Mouse (Mus musculus) ES-E14 (cell line): Measurements from ENCODE around the gene Adgre1. TPM values are rescaled to one million over a fixed set of nuclear protein-coding genes. Genes with fewer than 3 reads are reported as not detected.

ENCODE experiments used
- DNase-seq: peaks from one replicate; pipeline ENCODE4 v3.0.0-alpha.2; 2013; ENCODE audit warnings: low read depth, low spot score
- H3K27ac ChIP-seq: 2 replicates; pipeline ENCODE4 v1.5.1; 2012; ENCODE audit warnings: low read depth, mild to moderate bottlenecking, low read length, moderate library complexity, mixed read lengths; ENCODE audit not compliant: poor library complexity, insufficient read depth, severe bottlenecking
- H3K36me3 ChIP-seq: 2 replicates; pipeline ENCODE4 v1.6.1; 2012; ENCODE audit warnings: mild to moderate bottlenecking, low read length, moderate library complexity, mixed read lengths; ENCODE audit not compliant: control insufficient read depth, poor library complexity, insufficient read depth, severe bottlenecking
- H3K4me1 ChIP-seq, 2 experiments: fragments of 150-350 bp in 1 of 2; sonication (generic) in 1 of 2; 2 replicates each; pipeline ENCODE4 v1.6.1; 2012; ENCODE audit warnings: low read length in 2 of 2, mild to moderate bottlenecking in 1 of 2, mixed read lengths in 1 of 2; ENCODE audit not compliant: control insufficient read depth in 2 of 2, insufficient read depth in 2 of 2, poor library complexity in 1 of 2
- H3K4me3 ChIP-seq, 2 experiments: fragments of 150-350 bp in 1 of 2; sonication (generic) in 1 of 2; 2 replicates each; pipeline ENCODE4 v1.5.1; 2012; ENCODE audit warnings: low read length in 2 of 2, low read depth in 1 of 2, mild to moderate bottlenecking in 1 of 2, mixed read lengths in 1 of 2; ENCODE audit not compliant: insufficient read depth in 1 of 2, poor library complexity in 1 of 2, severe bottlenecking in 1 of 2
- H3K9ac ChIP-seq: 2 replicates; pipeline ENCODE4 v1.6.1; 2012; ENCODE audit warnings: low read depth, mild to moderate bottlenecking, low read length, mixed read lengths; ENCODE audit not compliant: poor library complexity, insufficient read depth, severe bottlenecking
- H3K9me3 ChIP-seq: fragments of 150-350 bp; sonication (generic); 2 replicates; pipeline ENCODE4 v1.6.1; 2012; ENCODE audit warnings: low read depth, mild to moderate bottlenecking, low read length; ENCODE audit not compliant: control insufficient read depth, insufficient read depth
- CHD2 ChIP-seq: IDR thresholded peaks from 2 replicates; pipeline ENCODE4 v1.6.1; 2014; ENCODE audit warnings: mild to moderate bottlenecking, low read depth, low read length, inconsistent platforms
- HCFC1 ChIP-seq: IDR thresholded peaks from 2 replicates; pipeline ENCODE4 v1.6.1; 2012; ENCODE audit warnings: low read length, inconsistent platforms, borderline replicate concordance; ENCODE audit not compliant: insufficient read depth
- MAFK ChIP-seq: IDR thresholded peaks from 2 replicates; pipeline ENCODE4 v1.6.1; 2014; ENCODE audit warnings: mild to moderate bottlenecking, low read depth, low read length, inconsistent platforms; ENCODE audit not compliant: insufficient read depth
- ZC3H11A ChIP-seq: IDR thresholded peaks from 2 replicates; pipeline ENCODE4 v1.6.1; 2012; ENCODE audit warnings: low read depth, mild to moderate bottlenecking, inconsistent platforms, low read length, borderline replicate concordance
- ZNF384 ChIP-seq: IDR thresholded peaks from 2 replicates; pipeline ENCODE4 v1.6.1; 2012; ENCODE audit warnings: low read depth, low read length, inconsistent platforms
- in situ Hi-C, 2 experiments: fragments of 600-800 bp; cut with MboI; formaldehyde crosslinking; loops; one replicate each; pipeline ENCODE4 v1.15.1; 2025; ENCODE audit warnings: low sequenced_read_pairs in 2 of 2, inconsistent platforms in 1 of 2; ENCODE audit not compliant: unreplicated experiment in 2 of 2
- total RNA-seq: library from RNA; depleted of rRNA; stranded (reverse); fragments of 300-350 nt; gene quantifications from 2 replicates; pipeline ENCODE4 v1.2.3, GENCODE M21; 2012; rRNA removed

Gene Adgre1
- total RNA-seq, 1 experiment, result 0.22 TPM

GRCm38 (mm10) chr17:57351107-57351506 is 7.4 kb upstream of the Adgre1 start:
- Histone ChIP-seq H3K9me3 (no peaks in the 10 kb centered on the region), H3K4me1 (no peaks in the 10 kb centered on the region), H3K4me3 (no peak overlapping the region), H3K9ac (no peak overlapping the region), H3K36me3 (no peaks in the 10 kb centered on the region), H3K27ac (no peak overlapping the region)
- TF ChIP-seq ZC3H11A, result no peak
- no peak for TF ChIP-seq ZNF384
- TF ChIP-seq MAFK, result no peak
- no peak for TF ChIP-seq HCFC1
- no peak for TF ChIP-seq CHD2
- DNase-seq, result no peak
- in situ Hi-C loops, result no loop called here

- in situ Hi-C loops, result no loop called here
- H3K36me3 ChIP-seq, result no peaks in the 10 kb centered on the region
- no peak overlapping the region for H3K4me3 ChIP-seq
- H3K9ac ChIP-seq, result no peak overlapping the region
- no peak for DNase-seq
- no peak overlapping the region for H3K27ac ChIP-seq
- H3K9me3 ChIP-seq, result no peaks in the 10 kb centered on the region
- no peak for TF ChIP-seq ZC3H11A
- no peak for TF ChIP-seq CHD2
- no peak for TF ChIP-seq ZNF384
- TF ChIP-seq MAFK, result no peak
- TF ChIP-seq HCFC1, result no peak
- no peaks in the 10 kb centered on the region for H3K4me1 ChIP-seq
Observed at GRCm38 (mm10) chr17:57359485-57360241, 1.2 kb downstream of the Adgre1 start.

Other genes with a start within 250 kb of the Adgre1 start
- 1.2 TPM in 1 of 2 replicates, not detected in the other for gene Cd70, start 208.9 kb upstream of the Adgre1 start, total RNA-seq
- gene Tnfsf14, start 164.5 kb upstream of the Adgre1 start, total RNA-seq, result 0.13 TPM in 1 of 2 replicates, not detected in the other
- gene C3, start 130.6 kb upstream of the Adgre1 start, total RNA-seq, result 0.22 and 0.37 TPM in 2 replicates
- 25.0 and 32.8 TPM in 2 replicates for gene Gpr108, start 110.2 kb upstream of the Adgre1 start, total RNA-seq
- gene Trip10, start 109.2 kb upstream of the Adgre1 start, total RNA-seq, result 40.6 and 45.5 TPM in 2 replicates
- gene Vav1, start 79.6 kb upstream of the Adgre1 start, total RNA-seq, result 1.1 and 1.3 TPM in 2 replicates
- gene Vmn2r120, start 186.8 kb downstream of the Adgre1 start, total RNA-seq, result 0.05 TPM in 1 of 2 replicates, not detected in the other